Comparison of ENCODE assay signal across 25 mouse cellular contexts in the genomic region with DNA sequence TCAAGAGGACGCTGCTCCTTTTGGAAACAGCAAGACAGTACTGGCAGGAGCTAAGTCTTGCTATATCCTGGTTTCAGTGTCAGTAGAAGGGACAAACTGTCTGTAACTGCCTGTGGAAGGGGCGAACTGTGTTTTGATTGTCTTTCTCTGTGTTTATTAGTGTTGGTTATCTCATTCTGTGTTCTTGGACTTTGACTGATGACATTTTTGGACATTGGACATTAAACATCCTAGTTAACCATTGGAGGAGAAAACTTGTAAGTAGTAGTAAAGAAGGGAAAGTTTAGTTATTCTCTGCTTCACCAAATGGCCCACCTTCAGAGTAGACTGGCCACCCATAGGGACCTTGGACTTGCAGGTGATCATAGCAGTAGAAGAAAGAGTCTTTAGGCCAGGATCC.
DNase-seq lines count a peak whose midpoint lies in the region; ATAC-seq and TF ChIP-seq lines count a peak whose summit lies in the region.
"Had no signal": no experiment of that assay in that cellular context is flagged by ENCODE, and none has a peak within 500 bp of the region (broad histone marks: within the 10 kb centered on the region; RNA-seq: fewer than 3 reads in every experiment).

No protein-coding gene starts in this region.

- H3K27ac ChIP-seq in kidney, adult 2 months (ENCODE audit: insufficient read depth, low read depth, low read length) = peak overlapping the region; percentile 96
- H3K27ac ChIP-seq in kidney, embryonic 14.5 days (ENCODE audit: low read depth, low read length) = no peak overlapping the region
- no peak overlapping the region for H3K27ac ChIP-seq in liver, embryonic 16.5 days (ENCODE audit: low read length)
- no peak overlapping the region for H3K27ac ChIP-seq in liver, embryonic 12.5 days
- peak overlapping the region; percentile 44 for H3K27ac ChIP-seq in small intestine, adult 2 months (ENCODE audit: insufficient read depth, low read depth, low read length)
- H3K27ac ChIP-seq: embryonic facial prominence, embryonic 12.5 days; embryonic facial prominence, embryonic 15.5 days; gastrocnemius, adult 2 months; hindbrain, embryonic 12.5 days had no signal

- TF ChIP-seq CTCF in kidney, adult 2 months (conservative IDR thresholded peaks at IDR 0.05; ENCODE audit: insufficient read depth, insufficient read length, low read depth, low read length) = no peak
- TF ChIP-seq CTCF in small intestine, adult 2 months (IDR thresholded peaks at IDR 0.05; ENCODE audit: extremely low read depth, insufficient read length, insufficient replicate concordance, low read depth, low read length) = no peak

- H3K4me2 ChIP-seq in kidney, embryonic 14.5 days (replicated peaks; ENCODE audit: low read depth, low read length) = no peak overlapping the region
- H3K4me2 ChIP-seq in liver, embryonic 16.5 days (ENCODE audit: low read depth, low read length) = no peak overlapping the region
- no peak overlapping the region for H3K4me2 ChIP-seq in liver, embryonic 12.5 days
- H3K4me2 ChIP-seq: embryonic facial prominence, embryonic 12.5 days; embryonic facial prominence, embryonic 15.5 days; heart, embryonic 11.5 days; hindbrain, embryonic 12.5 days had no signal

- no peak overlapping the region for H3K4me3 ChIP-seq in kidney, adult 2 months (ENCODE audit: insufficient read depth, low read depth, low read length)
- H3K4me3 ChIP-seq in kidney, embryonic 14.5 days (ENCODE audit: low read length) = no peak overlapping the region
- H3K4me3 ChIP-seq in liver, embryonic 16.5 days (ENCODE audit: low read depth, low read length) = no peak overlapping the region
- no peak overlapping the region for H3K4me3 ChIP-seq in liver, embryonic 12.5 days
- no peak overlapping the region for H3K4me3 ChIP-seq in small intestine, adult 2 months (ENCODE audit: low read depth, low read length)
- H3K4me3 ChIP-seq: embryonic facial prominence, embryonic 12.5 days; embryonic facial prominence, embryonic 15.5 days; gastrocnemius, adult 2 months; hindbrain, embryonic 12.5 days had no signal

- H3K27me3 ChIP-seq in kidney, adult 2 months (replicated peaks; ENCODE audit: control insufficient read depth, insufficient read depth, low read length) = no peaks in the 10 kb centered on the region
- H3K27me3 ChIP-seq in kidney, embryonic 14.5 days (ENCODE audit: control insufficient read depth, insufficient read depth, low read length) = no peaks in the 10 kb centered on the region
- H3K27me3 ChIP-seq in liver, embryonic 16.5 days (ENCODE audit: control insufficient read depth, insufficient read depth, low read depth, low read length) = no peaks in the 10 kb centered on the region
- no peaks in the 10 kb centered on the region for H3K27me3 ChIP-seq in liver, embryonic 12.5 days (replicated peaks)
- no peaks in the 10 kb centered on the region for H3K27me3 ChIP-seq in small intestine, adult 2 months (ENCODE audit: control insufficient read depth, insufficient read depth, low read length)
- H3K27me3 ChIP-seq: CH12.LX; embryonic facial prominence, embryonic 12.5 days; embryonic facial prominence, embryonic 15.5 days; hindbrain, embryonic 12.5 days; Patski had no signal

- ATAC-seq in kidney, embryonic 14.5 days (ENCODE audit: low FRiP score, low TSS enrichment) = no peak
- peak; percentile 35; the same call in 1 of the 2 replicates for ATAC-seq in liver, embryonic 16.5 days (ENCODE audit: low read depth)
- no peak for ATAC-seq in liver, embryonic 12.5 days
- ATAC-seq: forebrain, embryonic 14.5 days; forebrain, postnatal 0 days; Patski had no signal

- no peak for TF ChIP-seq POLR2A in kidney, adult 2 months (IDR thresholded peaks at IDR 0.05; ENCODE audit: low read depth, low read length)
- TF ChIP-seq POLR2A in small intestine, adult 2 months (IDR thresholded peaks at IDR 0.05; ENCODE audit: low read depth, low read length) = no peak

- H3K4me1 ChIP-seq in kidney, adult 2 months (ENCODE audit: control insufficient read depth, insufficient read depth, low read length) = peaks cover 10% of the 10 kb centered on the region; the same call in 1 of the 2 replicates
- H3K4me1 ChIP-seq in kidney, embryonic 14.5 days (ENCODE audit: control insufficient read depth, insufficient read depth, low read length) = no peaks in the 10 kb centered on the region
- H3K4me1 ChIP-seq in liver, embryonic 16.5 days (ENCODE audit: control insufficient read depth, low read depth, low read length) = no peaks in the 10 kb centered on the region
- H3K4me1 ChIP-seq in liver, embryonic 12.5 days = no peaks in the 10 kb centered on the region
- peaks cover 11% of the 10 kb centered on the region; the same call in 1 of the 2 replicates for H3K4me1 ChIP-seq in small intestine, adult 2 months (ENCODE audit: control insufficient read depth, insufficient read depth, insufficient read length, low read length)
- H3K4me1 ChIP-seq: embryonic facial prominence, embryonic 12.5 days; embryonic facial prominence, embryonic 15.5 days; hindbrain, embryonic 12.5 days had no signal

- no peaks in the 10 kb centered on the region for H3K36me3 ChIP-seq in kidney, adult 2 months (ENCODE audit: control insufficient read depth, insufficient read depth, low read length)
- H3K36me3 ChIP-seq in kidney, embryonic 14.5 days (ENCODE audit: control insufficient read depth, insufficient read depth, low read length) = no peaks in the 10 kb centered on the region
- no peaks in the 10 kb centered on the region for H3K36me3 ChIP-seq in liver, embryonic 16.5 days (ENCODE audit: control insufficient read depth, insufficient read depth)
- H3K36me3 ChIP-seq in liver, embryonic 12.5 days = no peaks in the 10 kb centered on the region
- no peaks in the 10 kb centered on the region for H3K36me3 ChIP-seq in small intestine, adult 2 months (ENCODE audit: control insufficient read depth, insufficient read depth, low read length)
- H3K36me3 ChIP-seq: embryonic facial prominence, embryonic 12.5 days; embryonic facial prominence, embryonic 15.5 days; G1E; hindbrain, embryonic 12.5 days had no signal

- no peaks in the 10 kb centered on the region for H3K9me3 ChIP-seq in kidney, embryonic 14.5 days (ENCODE audit: control insufficient read depth, low read length)
- no peaks in the 10 kb centered on the region for H3K9me3 ChIP-seq in liver, embryonic 16.5 days (replicated peaks; ENCODE audit: control insufficient read depth, low read length)
- no peaks in the 10 kb centered on the region for H3K9me3 ChIP-seq in liver, embryonic 12.5 days (replicated peaks)
- H3K9me3 ChIP-seq: embryonic facial prominence, embryonic 12.5 days; embryonic facial prominence, embryonic 15.5 days; G1E; hindbrain, embryonic 12.5 days had no signal

- 55% methylated on average over 2 of the region's 2 CpGs for WGBS in kidney, adult 2 months
- 78% methylated on average over 2 of the region's 2 CpGs for WGBS in kidney, embryonic 14.5 days
- 50% methylated on average over 2 of the region's 2 CpGs for WGBS in liver, embryonic 16.5 days (ENCODE audit: insufficient replicate concordance)
- WGBS in liver, embryonic 12.5 days (ENCODE audit: insufficient replicate concordance) = 48% methylated on average over 2 of the region's 2 CpGs
- WGBS in small intestine, adult 2 months = 34% methylated on average over 2 of the region's 2 CpGs

- H3K9ac ChIP-seq in kidney, embryonic 14.5 days (ENCODE audit: low read depth, low read length) = no peak overlapping the region
- no peak overlapping the region for H3K9ac ChIP-seq in liver, embryonic 16.5 days (ENCODE audit: low read depth, low read length)
- no peak overlapping the region for H3K9ac ChIP-seq in liver, embryonic 12.5 days
- H3K9ac ChIP-seq: embryonic facial prominence, embryonic 12.5 days; embryonic facial prominence, embryonic 15.5 days; forebrain, postnatal 0 days; hindbrain, embryonic 12.5 days had no signal

- peak; percentile 73 for DNase-seq in kidney, adult 2 months
- DNase-seq in kidney, postnatal 36 days = peak; percentile 1 to 18
- no peak for DNase-seq in kidney, postnatal 4 days
- no peak for DNase-seq in urinary bladder, adult 18-20 months (ENCODE audit: low spot score in 2 of 2)
- DNase-seq: adrenal gland, postnatal 10 days; adrenal gland, postnatal 36 days; B cell, adult 2 months; cerebellum, adult 18-20 months; cerebellum, adult 9-10 months; cerebellum, postnatal 25 days; forebrain, postnatal 0 days; gastrocnemius, adult 2 months; gastrocnemius, postnatal 14 days had no signal

Comparison
In these comparisons a context has a peak if more than half of its experiments do, and no peak if none do; other contexts are left out.
1. DNase-seq: peak in kidney, adult 2 months (single experiment) and kidney, postnatal 36 days (2 of 2); none in kidney, postnatal 4 days (0 of 2) and urinary bladder, adult 18-20 months (0 of 2).
2. H3K27ac ChIP-seq: peak in kidney, adult 2 months (single experiment) and small intestine, adult 2 months (single experiment); none in kidney, embryonic 14.5 days (single experiment), liver, embryonic 16.5 days (single experiment) and liver, embryonic 12.5 days (single experiment).